Mouse (Mus musculus): Measurements from ENCODE around the gene Armc9. TPM values are rescaled to one million over a fixed set of nuclear protein-coding genes. Genes with fewer than 3 reads are reported as not detected.

The Armc9 gene
- total and polyA plus RNA-seq, 3 experiments: 10.9 to 15.5 (median 15.1) TPM

GRCm38 (mm10) chr1:86148161-86148560, 6.4 kb upstream of the Armc9 start:
- Histone ChIP-seq H3K36me3 (replicated peaks in 1 of 2; ENCODE audit: control insufficient read depth in 1 of 2, insufficient read depth in 1 of 2, low read length in 1 of 2) (no peaks in the 10 kb centered on the region), H3K27ac (ENCODE audit: insufficient read depth, low read depth) (no peak overlapping the region), H3K4me1 (ENCODE audit: control insufficient read depth in 1 of 2, insufficient read depth in 2 of 2) (peaks cover 5 to 14% of the 10 kb centered on the region in 2 experiments; a peak in 2 of 4 replicates), H3K79me2 (replicated peaks; ENCODE audit: control insufficient read depth, extremely low read depth, insufficient read depth, poor library complexity, severe bottlenecking) (no peaks in the 10 kb centered on the region), H3K4me3 (replicated peaks in 1 of 3; ENCODE audit: low read depth in 2 of 3, low read length in 2 of 3, poor library complexity in 1 of 3) (no peak overlapping the region), H3K9ac (ENCODE audit: insufficient read depth, low read depth) (no peak overlapping the region), H3K9me3 (replicated peaks; ENCODE audit: low read length) (no peaks in the 10 kb centered on the region), H3K4me2 (ENCODE audit: insufficient read depth, low read depth, poor library complexity, severe bottlenecking) (no peak overlapping the region), H3K27me3 (replicated peaks) (no peaks in the 10 kb centered on the region)
- in situ Hi-C loops (cut with MboI; ENCODE audit: low pct_ligation_motif_present, low pct_unique_long_range_greater_than_20kb, low sequenced_read_pairs): no loop called here
- TF ChIP-seq NELFE (IDR thresholded peaks at IDR 0.05; ENCODE audit: low read depth, low read length) (no peak), MYC (IDR thresholded peaks at IDR 0.05; ENCODE audit: low read depth, low read length) (no peak), MAX (IDR thresholded peaks at IDR 0.05; ENCODE audit: low read length) (no peak), RCOR1 (conservative IDR thresholded peaks at IDR 0.05; ENCODE audit: low read depth, low read length) (no peak), UBTF (IDR thresholded peaks at IDR 0.05; ENCODE audit: low read depth, low read length) (no peak), CTCF (conservative IDR thresholded peaks at IDR 0.05 in 1 of 2, IDR thresholded peaks at IDR 0.05 in 1 of 2; ENCODE audit: low read depth in 2 of 2, low read length in 2 of 2) (no peak), ZMIZ1 (IDR thresholded peaks at IDR 0.05; ENCODE audit: low read depth, low read length) (no peak), SIN3A (IDR thresholded peaks at IDR 0.05; ENCODE audit: low read length) (no peak), RAD21 (IDR thresholded peaks at IDR 0.05; ENCODE audit: low read depth, low read length) (no peak), MAZ (IDR thresholded peaks at IDR 0.05; ENCODE audit: low read depth, low read length) (no peak), SMC3 (IDR thresholded peaks at IDR 0.05; ENCODE audit: low read depth, low read length) (no peak), ETS1 (conservative IDR thresholded peaks at IDR 0.05; ENCODE audit: low read depth, low read length) (no peak), TCF12 (IDR thresholded peaks at IDR 0.05; ENCODE audit: low read depth, low read length) (no peak), E2F4 (IDR thresholded peaks at IDR 0.05; ENCODE audit: insufficient replicate concordance, low read depth, low read length) (no peak), PAX5 (IDR thresholded peaks at IDR 0.05; ENCODE audit: low read length) (no peak)
- DNase-seq (ENCODE audit: extremely low read depth): no peak
- dilution Hi-C loops (cut with MboI; ENCODE audit: extremely low pct_ligation_motif_present, extremely low pct_unique_long_range_greater_than_20kb, low sequenced_read_pairs): no loop called here

DNA sequence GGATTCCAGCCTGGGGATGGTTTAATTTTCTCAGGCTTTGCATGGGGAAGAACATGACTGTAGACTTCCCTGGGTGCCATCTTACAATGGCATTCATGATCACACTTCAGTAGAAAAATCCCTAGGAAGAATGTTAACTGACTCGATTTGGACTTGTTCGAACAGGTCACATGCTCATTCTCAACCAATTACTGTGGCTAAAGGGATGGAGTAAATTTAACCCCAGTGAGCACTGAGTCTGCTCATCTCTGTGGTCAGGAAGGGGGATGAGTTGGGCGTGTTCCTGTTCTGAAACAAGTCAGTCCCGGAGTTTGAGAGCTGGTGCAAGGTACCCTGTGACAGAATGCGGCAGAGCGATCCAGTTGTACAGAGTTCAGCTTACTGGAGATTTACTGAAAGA, 3.7 kb upstream of the Armc9 start:
- DNase-seq (ENCODE audit: extremely low read depth): peak; percentile 18
- no peaks in the 10 kb centered on the region for H3K9me3 ChIP-seq (replicated peaks; ENCODE audit: low read length)
- in situ Hi-C loops (cut with MboI; ENCODE audit: low pct_ligation_motif_present, low pct_unique_long_range_greater_than_20kb, low sequenced_read_pairs): no loop called here
- no peaks in the 10 kb centered on the region for H3K79me2 ChIP-seq (replicated peaks; ENCODE audit: control insufficient read depth, extremely low read depth, insufficient read depth, poor library complexity, severe bottlenecking)
- no peak overlapping the region for H3K9ac ChIP-seq (ENCODE audit: insufficient read depth, low read depth)
- no peaks in the 10 kb centered on the region for H3K27me3 ChIP-seq (replicated peaks)
- H3K4me1 ChIP-seq (ENCODE audit: control insufficient read depth in 1 of 2, insufficient read depth in 2 of 2): peaks cover 8 to 21% of the 10 kb centered on the region in 2 experiments; a peak in 3 of 4 replicates
- no peaks in the 10 kb centered on the region for H3K36me3 ChIP-seq (replicated peaks in 1 of 2; ENCODE audit: control insufficient read depth in 1 of 2, insufficient read depth in 1 of 2, low read length in 1 of 2)
- H3K4me3 ChIP-seq (replicated peaks in 1 of 3; ENCODE audit: low read depth in 2 of 3, low read length in 2 of 3, poor library complexity in 1 of 3): no peak overlapping the region
- no peak overlapping the region for H3K27ac ChIP-seq (ENCODE audit: insufficient read depth, low read depth)
- TF ChIP-seq ETS1 (conservative IDR thresholded peaks at IDR 0.05; ENCODE audit: low read depth, low read length): no peak
- TF ChIP-seq USF1 (IDR thresholded peaks at IDR 0.05; ENCODE audit: low read depth, low read length): peak; percentile 44; the same call in 1 of the 2 replicates
- no peak for TF ChIP-seq SMC3 (IDR thresholded peaks at IDR 0.05; ENCODE audit: low read depth, low read length)
- TF ChIP-seq USF2 (conservative IDR thresholded peaks at IDR 0.05; ENCODE audit: low read depth, low read length): peak; percentile 32; the same call in 1 of the 2 replicates
- TF ChIP-seq CHD1 (IDR thresholded peaks at IDR 0.05; ENCODE audit: low read depth, low read length): no peak
- dilution Hi-C loops (cut with MboI; ENCODE audit: extremely low pct_ligation_motif_present, extremely low pct_unique_long_range_greater_than_20kb, low sequenced_read_pairs): no loop called here
- no peak overlapping the region for H3K4me2 ChIP-seq (ENCODE audit: insufficient read depth, low read depth, poor library complexity, severe bottlenecking)

Measured in CH12.LX (cell line).